Mouse (Mus musculus) heart, embryonic 12.5 days (tissue): ENCODE results near the gene Acad12. TPM values are rescaled to one million over a fixed set of nuclear protein-coding genes. Genes with fewer than 3 reads are reported as not detected.
"Not testable (repeated sequence)": the region's sequence is repeated elsewhere in the genome, so short reads cannot be mapped to it uniquely, and the experiment has no call there.

Experiments used
- ATAC-seq: fragments of 200-750 bp; cut with Nextera tagmentation; 2 replicates; pipeline ENCODE4 v1.8.0; 2017; ENCODE audit warnings: moderate TSS enrichment, moderate library complexity; ENCODE audit not compliant: insufficient number of reproducible peaks, low FRiP score
- H3K27ac ChIP-seq: fragments of 300-500 bp; sonication (generic); 2 replicates; pipeline ENCODE4 v1.5.1; 2016; ENCODE audit warnings: mild to moderate bottlenecking, moderate library complexity; ENCODE audit not compliant: poor library complexity, severe bottlenecking
- H3K27me3 ChIP-seq: fragments of 300-500 bp; sonication (generic); replicated peaks from 2 replicates; pipeline ENCODE4 v1.6.1; 2016; ENCODE audit warnings: mild to moderate bottlenecking, moderate library complexity
- H3K36me3 ChIP-seq: fragments of 300-500 bp; sonication (generic); 2 replicates; pipeline ENCODE4 v1.6.1; 2016; ENCODE audit warnings: mild to moderate bottlenecking, moderate library complexity
- H3K4me1 ChIP-seq: fragments of 300-500 bp; sonication (generic); replicated peaks from 2 replicates; pipeline ENCODE4 v1.6.1; 2016; ENCODE audit warnings: mild to moderate bottlenecking
- H3K4me2 ChIP-seq: fragments of 300-500 bp; sonication (generic); 2 replicates; pipeline ENCODE4 v1.6.1; 2016; ENCODE audit warnings: mild to moderate bottlenecking, moderate library complexity
- H3K4me3 ChIP-seq: fragments of 300-500 bp; sonication (generic); 2 replicates; pipeline ENCODE4 v1.5.1; 2016; ENCODE audit warnings: mild to moderate bottlenecking
- H3K9ac ChIP-seq: fragments of 300-500 bp; sonication (generic); 2 replicates; pipeline ENCODE4 v1.6.1; 2016; ENCODE audit warnings: mild to moderate bottlenecking, moderate library complexity
- H3K9me3 ChIP-seq: fragments of 300-500 bp; sonication (generic); replicated peaks from 2 replicates; pipeline ENCODE4 v1.6.1; 2016; ENCODE audit warnings: mild to moderate bottlenecking, moderate library complexity
- WGBS: fragments of 180-500 bp; shearing (Covaris S2); methylation state at CpG from one replicate; pipeline ENCODE4 v1.1.7; 2016; 5-methylcytosine and 5-hydroxymethylcytosine counted together
- polyA plus RNA-seq: library from polyadenylated mRNA; unstranded; fragments of >200 nt; fragmentation: Nextera tagmentation; extraction: Ambion mirVana; gene quantifications from 2 replicates; pipeline ENCODE4 v1.2.1, GENCODE M21; 2016

Gene Acad12
- polyA plus RNA-seq = 5.8 and 6.1 TPM in 2 replicates

DNA sequence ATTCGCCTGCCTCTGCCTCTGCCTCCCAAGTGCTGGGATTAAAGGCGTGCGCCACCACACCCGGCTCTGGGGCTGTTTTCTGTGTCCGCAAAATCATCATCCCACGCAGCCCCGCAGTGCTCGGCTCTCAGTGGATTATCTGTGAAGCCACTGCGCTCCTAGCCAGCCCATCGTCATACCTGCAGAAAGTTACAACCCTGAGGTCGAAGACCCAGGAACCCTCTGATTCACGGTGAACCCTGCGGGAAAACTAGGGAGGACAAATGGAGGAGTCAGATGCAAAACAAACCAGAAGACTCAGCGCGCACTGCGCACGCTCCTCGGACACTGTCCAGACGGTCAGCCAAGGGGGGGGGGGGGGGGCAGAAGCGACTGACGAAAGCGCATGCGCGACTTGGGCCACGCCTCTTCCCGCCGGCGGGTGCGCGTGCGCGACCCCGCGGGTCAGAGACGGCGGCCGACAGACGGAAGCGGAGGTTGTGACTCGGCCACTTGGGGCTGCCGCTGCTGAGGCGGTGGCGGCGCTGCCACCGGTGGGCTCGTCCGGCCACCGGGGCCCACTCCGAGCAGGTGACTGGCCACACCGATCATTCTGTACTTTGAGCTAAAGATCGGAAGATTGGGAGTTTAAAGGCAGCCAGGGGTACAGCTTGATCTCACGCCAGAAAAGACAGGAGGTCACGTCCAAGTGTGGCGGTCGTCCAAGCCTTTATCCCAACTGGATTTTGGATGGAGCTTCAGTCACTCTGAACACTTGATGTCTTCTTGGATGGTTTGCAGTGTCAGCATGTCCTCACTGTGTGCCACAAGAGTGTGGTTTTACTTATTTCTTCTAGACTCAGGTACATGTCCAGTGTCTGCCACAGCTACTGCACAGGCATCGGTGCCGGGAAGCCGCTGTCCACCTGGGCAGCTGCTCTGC is at the start of gene Acad12:
Acad12 (minus strand) TSS at position 347 of the 922 bp plus-strand sequence.
- 0 out of 2 replicates have a peak, but pooled peaks cover 3% of the 10 kb centered on the region for H3K36me3 ChIP-seq
- H3K4me3 ChIP-seq = peak within 1 kb of the TSS; percentile 80
- no peaks in the 10 kb centered on the region for H3K9me3 ChIP-seq
- under 1% methylated on average over 44 of the region's 58 CpGs for WGBS
- H3K27me3 ChIP-seq = no peaks in the 10 kb centered on the region
- H3K9ac ChIP-seq = peak within 1 kb of the TSS; percentile 74
- peak within 1 kb of the TSS; percentile 68 for H3K4me2 ChIP-seq
- H3K4me1 ChIP-seq = peaks cover 8% of the 10 kb centered on the region
- peak within 1 kb of the TSS; percentile 90 for H3K27ac ChIP-seq
- peak; percentile 90 for ATAC-seq

DNA sequence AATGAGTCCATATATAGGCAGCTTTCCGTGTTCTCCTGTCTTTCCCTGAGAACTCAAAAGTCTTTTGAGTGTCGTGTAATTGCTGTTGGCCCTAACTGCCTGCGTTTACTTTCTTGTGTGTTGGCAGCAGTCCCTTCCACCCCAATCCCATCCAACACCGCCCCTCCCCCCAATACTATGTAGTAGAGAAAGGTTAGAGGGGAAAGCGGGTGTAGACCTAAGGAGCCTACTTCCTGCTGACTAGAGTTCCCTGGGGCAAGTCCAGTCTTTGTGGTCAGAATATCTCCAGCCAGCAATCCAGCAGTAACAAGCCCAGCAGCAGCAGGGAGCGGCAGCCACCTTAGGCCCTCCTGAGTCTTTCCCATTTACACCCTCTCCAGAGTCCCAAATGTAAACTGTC is 49.7 kb upstream of the Acad12 start:
- no peak overlapping the region for H3K4me3 ChIP-seq
- H3K36me3 ChIP-seq = peaks cover 61% of the 10 kb centered on the region
- H3K9ac ChIP-seq = no peak overlapping the region
- H3K27me3 ChIP-seq = no peaks in the 10 kb centered on the region
- no peaks in the 10 kb centered on the region for H3K4me1 ChIP-seq
- no peaks in the 10 kb centered on the region for H3K9me3 ChIP-seq
- H3K27ac ChIP-seq = no peak overlapping the region
- H3K4me2 ChIP-seq = no peak overlapping the region
- ATAC-seq = no peak
- 76% methylated on average over 6 of the region's 6 CpGs for WGBS

DNA sequence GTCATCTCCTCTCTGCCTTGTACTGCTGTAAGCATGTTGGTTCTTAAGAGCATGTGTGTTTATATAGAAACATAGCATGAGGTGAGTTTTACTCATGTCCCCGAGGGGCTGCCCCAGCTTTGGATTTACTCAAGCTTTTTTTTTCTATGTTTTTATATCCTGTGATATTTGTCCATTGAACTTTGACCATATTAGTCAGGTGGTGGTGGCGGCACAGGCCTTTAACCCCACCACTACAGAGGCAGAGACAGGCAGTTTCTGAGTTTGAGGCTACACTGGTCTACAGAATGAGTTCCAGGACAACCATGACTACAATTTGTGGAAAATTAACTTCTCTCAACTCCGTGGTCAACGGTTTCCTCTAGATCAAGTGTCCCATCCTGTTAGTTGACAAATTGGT is 48.3 kb upstream of the Acad12 start:
- peaks cover 69% of the 10 kb centered on the region for H3K36me3 ChIP-seq

DNA sequence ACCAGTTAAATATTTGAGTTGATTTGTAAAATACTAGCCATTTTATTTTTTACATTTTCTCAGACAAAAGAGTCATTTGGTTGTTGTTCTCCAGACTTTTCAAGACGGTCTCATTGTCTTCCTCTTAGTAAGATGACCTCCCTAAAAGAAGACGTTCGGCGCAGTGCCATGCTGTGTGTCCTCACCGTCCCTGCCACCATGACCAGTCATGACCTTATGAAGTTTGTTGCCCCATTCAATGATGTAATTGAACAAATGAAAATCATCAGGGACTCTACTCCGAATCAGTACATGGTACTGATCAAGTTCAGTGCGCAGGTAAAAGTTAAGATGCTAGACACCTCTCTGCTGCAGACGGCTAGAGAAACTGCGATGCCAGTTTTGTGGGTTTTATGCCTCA is 46.2 kb upstream of the Acad12 start:
- Histone ChIP-seq H3K9me3 (no peaks in the 10 kb centered on the region), H3K27me3 (no peaks in the 10 kb centered on the region), H3K4me2 (no peak overlapping the region), H3K27ac (no peak overlapping the region), H3K36me3 (peaks cover 61% of the 10 kb centered on the region), H3K9ac (no peak overlapping the region), H3K4me1 (peaks cover 12% of the 10 kb centered on the region), H3K4me3 (no peak overlapping the region)
- no peak for ATAC-seq
- WGBS = 95% methylated on average over 9 of the region's 9 CpGs

More for the DNA sequence above, 48.3 kb upstream of the Acad12 start:
- no peak overlapping the region for H3K4me3 ChIP-seq
- no peak overlapping the region for H3K27ac ChIP-seq
- WGBS = 89% methylated on average over 4 of the region's 4 CpGs
- no peak for ATAC-seq
- no peaks in the 10 kb centered on the region for H3K9me3 ChIP-seq
- H3K4me2 ChIP-seq = no peak overlapping the region
- H3K4me1 ChIP-seq = peaks cover 2% of the 10 kb centered on the region; the same call in 1 of the 2 replicates
- no peaks in the 10 kb centered on the region for H3K27me3 ChIP-seq
- no peak overlapping the region for H3K9ac ChIP-seq

DNA sequence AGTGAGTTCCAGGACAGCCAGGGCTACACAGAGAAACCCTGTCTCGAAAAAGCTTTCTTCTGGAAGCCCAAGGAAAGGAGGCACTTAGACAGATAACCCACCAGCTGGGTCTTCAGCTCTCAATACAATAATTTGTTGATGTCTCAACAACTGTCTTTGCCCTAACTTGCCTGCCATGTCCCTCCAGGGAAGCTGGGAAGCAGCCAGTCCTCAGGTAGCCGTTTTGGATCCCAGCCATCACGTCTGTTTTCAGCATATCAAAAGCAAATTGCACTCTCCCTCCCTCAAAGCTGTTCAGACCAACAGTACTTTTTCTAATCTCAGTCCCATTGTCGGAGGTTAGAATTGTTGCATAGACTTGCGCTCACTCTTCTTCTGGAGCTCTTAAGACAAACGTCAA is 45.3 kb upstream of the Acad12 start:
- 85% methylated on average over 6 of the region's 6 CpGs for WGBS
- H3K4me1 ChIP-seq = peaks cover 16% of the 10 kb centered on the region
- H3K36me3 ChIP-seq = peaks cover 53% of the 10 kb centered on the region
- no peak for ATAC-seq
- no peak overlapping the region for H3K4me2 ChIP-seq
- H3K9ac ChIP-seq = no peak overlapping the region
- H3K9me3 ChIP-seq = no peaks in the 10 kb centered on the region
- no peak overlapping the region for H3K4me3 ChIP-seq
- no peaks in the 10 kb centered on the region for H3K27me3 ChIP-seq
- no peak overlapping the region for H3K27ac ChIP-seq

DNA sequence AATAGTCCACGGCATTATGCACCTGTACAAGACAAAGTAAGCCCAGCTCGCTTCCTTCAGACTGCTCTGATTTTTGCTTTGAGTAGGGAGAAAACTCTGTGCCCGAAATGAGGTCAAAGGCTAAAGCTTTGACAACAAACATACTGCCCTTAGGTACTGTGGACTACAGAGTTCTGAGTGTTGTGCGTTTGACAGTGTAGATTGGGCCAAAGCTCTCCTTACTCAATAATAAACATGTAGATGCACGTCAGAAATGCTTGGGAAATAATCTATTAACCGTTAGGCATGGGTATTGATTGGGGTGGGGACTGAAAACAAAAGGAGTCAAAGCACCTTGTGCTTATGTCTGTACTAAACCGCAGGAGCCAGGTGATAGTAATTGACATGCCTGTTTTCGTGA is 44.7 kb upstream of the Acad12 start:
- Histone ChIP-seq H3K27me3 (no peaks in the 10 kb centered on the region), H3K9me3 (no peaks in the 10 kb centered on the region), H3K4me3 (no peak overlapping the region), H3K27ac (no peak overlapping the region), H3K4me1 (peaks cover 16% of the 10 kb centered on the region), H3K9ac (no peak overlapping the region), H3K4me2 (no peak overlapping the region), H3K36me3 (peaks cover 47% of the 10 kb centered on the region)
- no peak for ATAC-seq
- WGBS = 90% methylated on average over 8 of the region's 8 CpGs

DNA sequence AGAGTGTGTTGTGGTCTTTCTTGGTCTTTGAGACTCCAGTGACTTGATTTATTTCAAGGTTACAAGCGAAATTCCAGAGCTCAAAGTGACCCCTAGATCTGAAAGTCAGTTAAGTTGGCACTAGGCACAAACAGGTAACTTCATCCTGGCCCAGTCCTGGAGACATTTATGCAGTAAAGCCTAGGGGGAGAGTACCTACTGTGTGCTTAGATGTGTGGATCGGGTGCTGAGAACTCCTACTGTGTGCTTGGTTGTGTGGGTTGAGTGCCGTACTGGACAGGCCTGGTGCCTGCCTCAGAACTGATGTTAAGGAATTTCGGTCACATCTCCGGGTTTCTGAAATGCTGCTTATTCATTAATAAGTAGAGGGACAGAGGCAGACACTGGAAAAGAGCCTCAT is 42.8 kb upstream of the Acad12 start:
- peak overlapping the region; percentile 95 for H3K9ac ChIP-seq
- no peaks in the 10 kb centered on the region for H3K9me3 ChIP-seq
- H3K36me3 ChIP-seq = peaks cover 33% of the 10 kb centered on the region
- H3K4me2 ChIP-seq = peak overlapping the region; percentile 96
- H3K27me3 ChIP-seq = no peaks in the 10 kb centered on the region
- WGBS = 86% methylated on average over 5 of the region's 5 CpGs
- no peak overlapping the region for H3K27ac ChIP-seq
- ATAC-seq = no peak
- peak overlapping the region; percentile 92 for H3K4me3 ChIP-seq
- peaks cover 16% of the 10 kb centered on the region for H3K4me1 ChIP-seq

DNA sequence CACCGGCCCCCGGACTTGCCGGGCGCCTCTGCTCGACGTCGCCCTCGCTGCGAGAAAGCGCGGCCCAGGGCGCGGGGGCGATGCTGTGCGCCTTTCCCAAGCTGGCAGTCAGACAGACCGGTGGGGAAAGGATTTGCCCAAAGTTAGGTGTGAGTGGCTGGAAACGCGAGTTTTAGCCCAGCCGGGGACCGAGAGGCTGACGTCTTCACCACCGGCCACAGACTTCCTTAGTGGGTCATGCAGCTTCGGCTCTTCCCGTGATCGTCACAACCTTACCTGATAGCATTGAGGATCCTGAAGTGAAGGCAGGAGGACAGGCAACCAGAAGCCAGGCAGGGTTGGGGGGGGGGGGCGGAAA is 42.1 kb upstream of the Acad12 start:
- Histone ChIP-seq H3K4me3 (peak overlapping the region; percentile 92), H3K36me3 (peaks cover 28% of the 10 kb centered on the region), H3K4me1 (peaks cover 16% of the 10 kb centered on the region), H3K9ac (peak overlapping the region; percentile 95), H3K4me2 (peak overlapping the region; percentile 96), H3K27me3 (no peaks in the 10 kb centered on the region), H3K9me3 (no peaks in the 10 kb centered on the region), H3K27ac (peak overlapping the region; percentile 46)
- WGBS = under 1% methylated on average over 26 of the region's 26 CpGs
- no peak for ATAC-seq

DNA sequence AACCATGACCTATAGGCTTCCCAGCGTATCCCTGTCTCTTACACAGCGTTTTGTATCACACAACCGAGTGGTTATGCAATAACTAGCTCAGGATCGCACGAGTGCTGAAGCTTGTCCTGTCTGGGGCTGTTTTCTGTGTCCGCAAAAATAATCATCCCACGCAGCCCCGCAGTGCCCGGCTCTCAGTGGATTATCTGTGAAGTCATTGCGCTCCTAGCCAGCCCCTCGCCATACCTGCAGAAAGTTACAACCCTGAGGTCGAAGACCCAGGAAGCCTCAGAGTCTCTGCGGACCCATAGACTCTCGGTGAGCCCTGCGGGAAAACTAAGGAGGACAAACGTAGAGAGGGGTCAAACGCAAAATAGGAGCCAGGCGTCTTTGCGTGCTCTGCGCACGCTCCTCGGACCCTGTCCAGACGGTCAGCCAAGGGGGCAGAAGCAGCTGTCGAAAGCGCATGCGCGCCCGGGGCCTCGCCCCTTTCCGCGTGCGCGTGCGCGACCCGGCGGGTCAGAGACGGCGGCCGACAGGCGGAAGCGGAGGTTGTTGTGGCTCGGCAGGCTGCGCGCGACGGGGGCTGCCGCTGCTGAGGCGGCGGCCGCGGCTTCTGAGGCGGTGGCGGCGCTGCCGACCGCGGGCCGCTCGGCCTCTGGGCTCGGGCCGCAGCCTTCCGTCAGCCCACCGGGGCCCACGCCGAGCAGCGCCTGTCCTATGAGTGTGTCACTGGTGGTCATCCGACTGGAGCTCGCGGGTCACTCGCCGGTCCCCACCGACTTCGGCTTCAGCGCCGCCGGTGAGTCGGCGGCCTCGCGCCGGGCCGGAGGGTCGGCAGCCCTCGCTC is 41.5 kb upstream of the Acad12 start, which contains the start of the genes Acad10 and Brap:
Acad10 (minus strand) TSS at position 456 of the 838 bp plus-strand sequence.
Brap (plus strand) TSS at position 505 of the 838 bp plus-strand sequence.
- ATAC-seq = peak; percentile 90
- WGBS = 2% methylated on average over 85 of the region's 85 CpGs
- Histone ChIP-seq H3K4me3 (peak within 1 kb of the TSS; percentile 92), H3K27me3 (no peaks in the 10 kb centered on the region), H3K36me3 (peaks cover 28% of the 10 kb centered on the region), H3K4me1 (peaks cover 16% of the 10 kb centered on the region), H3K4me2 (peak within 1 kb of the TSS; percentile 96), H3K27ac (peak within 1 kb of the TSS; percentile 53), H3K9me3 (no peaks in the 10 kb centered on the region), H3K9ac (peak within 1 kb of the TSS; percentile 95)

DNA sequence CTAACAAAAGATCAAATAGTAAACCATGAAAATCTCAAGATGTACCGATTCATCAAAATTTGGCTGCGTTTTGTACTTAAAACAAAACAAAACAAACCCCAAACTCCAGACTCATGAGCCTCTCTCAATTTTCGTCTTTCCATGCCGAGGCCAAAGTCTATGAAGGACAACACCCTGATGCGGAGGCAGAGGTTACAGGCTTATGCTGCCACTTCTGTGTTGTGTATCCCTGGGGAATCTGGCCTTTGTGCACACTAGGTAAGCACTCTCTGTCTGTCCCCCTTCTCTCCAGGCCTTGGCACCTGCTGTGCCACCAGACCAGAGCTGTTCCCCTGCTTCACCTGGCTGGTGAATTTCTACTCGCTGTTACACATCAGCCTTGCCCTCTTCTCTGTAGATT is 38.9 kb upstream of the Acad12 start:
- not testable (repeated sequence) for H3K9ac ChIP-seq, H3K4me2 ChIP-seq, H3K27me3 ChIP-seq, H3K4me3 ChIP-seq, ATAC-seq, H3K9me3 ChIP-seq, H3K27ac ChIP-seq, H3K36me3 ChIP-seq
- H3K4me1 ChIP-seq = peaks cover 16% of the 10 kb centered on the region
- 81% methylated on average over 6 of the region's 6 CpGs for WGBS

DNA sequence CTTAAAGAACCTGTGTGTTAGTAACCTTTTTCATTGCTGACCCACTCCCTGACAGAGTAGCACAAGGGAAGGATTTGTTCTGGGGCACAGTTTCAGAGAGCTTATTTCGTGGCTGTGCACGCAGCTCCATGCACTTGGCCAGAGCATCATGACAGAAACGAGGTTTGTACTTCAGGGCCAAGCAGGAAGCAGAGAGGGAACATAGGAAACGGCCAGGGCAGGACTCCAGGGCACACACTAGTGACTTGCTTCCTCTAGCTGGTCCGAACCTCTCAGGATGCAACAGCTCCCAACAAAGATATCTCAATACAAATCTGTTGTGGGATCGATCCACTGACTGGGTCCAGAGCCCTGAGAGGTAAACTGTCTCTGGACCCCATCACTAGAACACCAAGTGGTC is 38.1 kb upstream of the Acad12 start:
- H3K9ac ChIP-seq, H3K9me3 ChIP-seq, H3K4me3 ChIP-seq, H3K4me2 ChIP-seq, H3K27me3 ChIP-seq, H3K36me3 ChIP-seq, H3K27ac ChIP-seq, ATAC-seq: not testable (repeated sequence)
- WGBS = 64% methylated on average over 6 of the region's 6 CpGs
- H3K4me1 ChIP-seq = peaks cover 15% of the 10 kb centered on the region
